Mouse (Mus musculus) embryonic facial prominence, embryonic 12.5 days (tissue): ENCODE measurements around the gene Iqck. TPM values are rescaled to one million over a fixed set of nuclear protein-coding genes. Genes with fewer than 3 reads are reported as not detected.

Experiments used
- ATAC-seq: fragments of 200-750 bp; cut with Nextera tagmentation; 2 replicates; pipeline ENCODE4 v1.8.0; 2017; ENCODE audit not compliant: insufficient number of reproducible peaks, insufficient read depth, low FRiP score, low TSS enrichment
- H3K27ac ChIP-seq: fragments of 300-500 bp; sonication (generic); 2 replicates; pipeline ENCODE4 v1.5.1; 2016; ENCODE audit warnings: mild to moderate bottlenecking
- H3K27me3 ChIP-seq: fragments of 300-500 bp; sonication (generic); 2 replicates; pipeline ENCODE4 v1.6.1; 2016; ENCODE audit warnings: mild to moderate bottlenecking, moderate library complexity
- H3K36me3 ChIP-seq: fragments of 300-500 bp; sonication (generic); 2 replicates; pipeline ENCODE4 v1.6.1; 2016; ENCODE audit warnings: mild to moderate bottlenecking
- H3K4me1 ChIP-seq: fragments of 300-500 bp; sonication (generic); 2 replicates; pipeline ENCODE4 v1.6.1; 2016
- H3K4me2 ChIP-seq: fragments of 300-500 bp; sonication (generic); replicated peaks from 2 replicates; pipeline ENCODE4 v1.6.1; 2016; ENCODE audit warnings: mild to moderate bottlenecking, moderate library complexity
- H3K4me3 ChIP-seq: fragments of 300-500 bp; sonication (generic); 2 replicates; pipeline ENCODE4 v1.5.1; 2016; ENCODE audit warnings: mild to moderate bottlenecking
- H3K9ac ChIP-seq: fragments of 300-500 bp; sonication (generic); 2 replicates; pipeline ENCODE4 v1.6.1; 2016; ENCODE audit warnings: mild to moderate bottlenecking, moderate library complexity
- H3K9me3 ChIP-seq: fragments of 300-500 bp; sonication (generic); 2 replicates; pipeline ENCODE4 v1.6.1; 2016; ENCODE audit warnings: mild to moderate bottlenecking, moderate library complexity
- WGBS: fragments of 180-500 bp; shearing (Covaris S2); methylation state at CpG from one replicate; pipeline ENCODE4 v1.1.7; 2016; 5-methylcytosine and 5-hydroxymethylcytosine counted together
- polyA plus RNA-seq: library from polyadenylated mRNA; unstranded; fragments of >200 nt; fragmentation: Nextera tagmentation; extraction: Ambion mirVana; gene quantifications from 2 replicates; pipeline ENCODE4 v1.2.1, GENCODE M21; 2016

The Iqck gene
- polyA plus RNA-seq, 1 experiment from 2014 or later: 3.5 TPM

- ATAC-seq: no peak
- no peaks in the 10 kb centered on the region for H3K4me1 ChIP-seq
- H3K4me2 ChIP-seq: no peak overlapping the region
- no peak overlapping the region for H3K9ac ChIP-seq
- 38% methylated on average over 5 of the region's 5 CpGs for WGBS
- H3K27ac ChIP-seq: no peak overlapping the region
- H3K9me3 ChIP-seq: no peaks in the 10 kb centered on the region
- H3K27me3 ChIP-seq: no peaks in the 10 kb centered on the region
- peaks cover 6% of the 10 kb centered on the region; the same call in 1 of the 2 replicates for H3K36me3 ChIP-seq
- H3K4me3 ChIP-seq: no peak overlapping the region
Observed at GRCm38 (mm10) chr7:118827975-118828416, 27.6 kb upstream of the Iqck start.

DNA sequence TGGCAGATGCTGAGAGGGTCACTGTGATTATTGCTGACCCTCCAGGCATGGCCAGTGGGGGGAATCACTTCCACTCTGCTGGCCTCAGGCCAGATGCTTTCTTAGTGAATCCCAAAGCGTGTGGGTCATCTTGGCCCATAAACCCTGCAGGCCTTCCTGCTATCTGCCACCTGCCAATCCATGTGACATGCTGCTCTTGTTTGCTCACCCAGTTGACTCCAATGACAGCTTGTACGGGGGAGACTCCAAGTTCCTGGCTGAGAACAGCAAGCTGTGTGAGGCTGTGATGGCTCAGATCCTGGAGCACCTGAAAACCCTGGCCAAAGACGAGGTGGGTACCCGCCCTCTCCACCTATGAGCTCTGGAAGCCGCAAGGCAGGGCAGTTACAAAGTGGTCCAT, 17.7 kb upstream of the Iqck start:
- Histone ChIP-seq H3K36me3 (peaks cover 72% of the 10 kb centered on the region), H3K4me1 (no peaks in the 10 kb centered on the region), H3K4me2 (no peak overlapping the region), H3K27me3 (no peaks in the 10 kb centered on the region), H3K9ac (no peak overlapping the region), H3K9me3 (0 out of 2 replicates have a peak, but pooled peaks cover 6% of the 10 kb centered on the region), H3K4me3 (no peak overlapping the region), H3K27ac (no peak overlapping the region)
- no peak for ATAC-seq
- 90% methylated on average over 5 of the region's 5 CpGs for WGBS

DNA sequence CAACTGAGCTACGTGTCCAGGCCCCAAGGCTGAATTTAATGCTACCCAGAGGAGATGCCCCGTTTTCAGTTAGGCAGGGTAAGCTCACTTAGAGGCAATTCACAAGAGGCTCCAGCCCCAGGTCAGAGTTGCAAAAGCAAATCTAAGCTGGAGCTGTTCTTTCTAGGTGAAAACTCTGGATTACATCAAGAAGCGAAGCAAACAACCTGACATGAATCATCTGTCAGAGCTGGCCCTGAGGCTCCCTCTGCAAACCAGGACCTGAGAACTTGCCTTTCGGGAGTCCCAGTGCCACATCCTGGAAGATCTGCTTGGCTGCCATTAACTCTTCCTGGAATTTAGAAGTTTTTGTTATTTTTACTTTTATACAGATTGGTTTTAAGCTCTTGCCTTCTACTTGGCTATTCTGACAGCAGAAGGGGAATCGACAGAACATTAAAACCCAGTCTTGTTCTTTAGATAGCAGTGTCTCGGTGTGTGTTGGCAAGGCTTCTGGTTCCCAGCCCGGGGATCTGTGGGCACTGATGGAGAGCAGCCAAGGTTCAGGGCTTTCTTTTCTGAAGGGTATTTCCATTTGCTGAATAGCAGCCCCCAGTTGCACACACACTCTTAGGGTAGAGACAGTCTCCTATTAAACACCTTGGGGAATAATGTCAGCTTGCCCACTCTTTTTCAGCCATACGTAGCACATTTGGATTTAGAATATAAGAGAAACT, 14.4 kb upstream of the Iqck start:
- 0 out of 2 replicates have a peak, but pooled peaks cover 6% of the 10 kb centered on the region for H3K9me3 ChIP-seq
- no peak overlapping the region for H3K4me2 ChIP-seq
- no peak for ATAC-seq
- H3K36me3 ChIP-seq: peaks cover 80% of the 10 kb centered on the region
- no peak overlapping the region for H3K27ac ChIP-seq
- no peaks in the 10 kb centered on the region for H3K27me3 ChIP-seq
- no peaks in the 10 kb centered on the region for H3K4me1 ChIP-seq
- H3K9ac ChIP-seq: no peak overlapping the region
- no peak overlapping the region for H3K4me3 ChIP-seq
- 76% methylated on average over 8 of the region's 8 CpGs for WGBS

GRCm38 (mm10) chr7:118841796-118842195, 13.8 kb upstream of the Iqck start:
- Histone ChIP-seq H3K9ac (no peak overlapping the region), H3K4me2 (no peak overlapping the region), H3K9me3 (0 out of 2 replicates have a peak, but pooled peaks cover 6% of the 10 kb centered on the region), H3K27ac (no peak overlapping the region), H3K27me3 (no peaks in the 10 kb centered on the region), H3K4me3 (no peak overlapping the region), H3K4me1 (no peaks in the 10 kb centered on the region), H3K36me3 (peaks cover 80% of the 10 kb centered on the region)
- 61% methylated on average over 1 of the region's 1 CpGs for WGBS
- ATAC-seq: no peak

DNA sequence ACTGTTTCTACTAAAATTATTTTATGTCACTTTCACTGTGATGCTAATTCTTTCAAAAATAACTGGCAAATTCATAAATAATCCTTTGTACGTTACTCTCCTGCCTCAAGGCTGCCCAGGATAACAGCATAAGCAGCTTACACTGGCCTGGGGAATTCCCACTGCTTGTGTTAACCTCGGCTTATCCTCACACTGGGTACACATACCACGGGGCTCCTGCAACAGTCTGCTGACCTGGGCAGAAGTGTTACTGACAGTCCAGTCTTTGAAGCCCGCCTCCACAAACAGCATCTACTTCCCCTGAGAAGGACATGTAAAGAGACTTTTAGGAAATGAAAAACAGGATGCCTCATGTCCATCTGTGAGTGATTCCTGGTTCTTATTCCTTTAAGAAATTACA, 12.6 kb upstream of the Iqck start:
- Histone ChIP-seq H3K27me3 (no peaks in the 10 kb centered on the region), H3K4me1 (no peaks in the 10 kb centered on the region), H3K36me3 (peaks cover 80% of the 10 kb centered on the region), H3K27ac (no peak overlapping the region), H3K9ac (no peak overlapping the region), H3K9me3 (0 out of 2 replicates have a peak, but pooled peaks cover 6% of the 10 kb centered on the region), H3K4me3 (no peak overlapping the region), H3K4me2 (no peak overlapping the region)
- WGBS: 73% methylated on average over 4 of the region's 4 CpGs
- ATAC-seq: no peak

DNA sequence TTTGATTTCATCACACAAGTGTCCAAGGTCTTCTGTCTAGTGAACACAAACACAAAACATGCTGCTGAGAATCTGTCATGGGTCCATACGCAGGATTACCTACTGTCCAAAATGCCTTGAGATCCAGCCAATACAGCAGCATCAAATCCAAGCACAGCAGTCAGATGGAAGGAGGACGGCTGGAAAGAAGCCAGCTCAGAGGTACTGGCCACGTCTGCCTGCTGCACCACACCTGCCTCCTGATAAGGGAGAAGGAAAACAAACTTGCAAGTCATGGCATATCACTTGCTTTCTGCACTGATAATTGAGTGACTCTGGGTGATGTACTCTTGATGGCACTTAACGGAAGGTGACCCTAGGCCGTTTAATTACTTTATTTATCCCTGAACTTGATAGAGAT, 10.4 kb upstream of the Iqck start:
- WGBS: 83% methylated on average over 5 of the region's 5 CpGs
- peaks cover 91% of the 10 kb centered on the region for H3K36me3 ChIP-seq

GRCm38 (mm10) chr7:118846329-118846728, 9.2 kb upstream of the Iqck start:
- H3K4me1 ChIP-seq: no peaks in the 10 kb centered on the region
- no peaks in the 10 kb centered on the region for H3K27me3 ChIP-seq
- H3K27ac ChIP-seq: no peak overlapping the region
- ATAC-seq: no peak
- no peaks in the 10 kb centered on the region for H3K9me3 ChIP-seq
- no peak overlapping the region for H3K4me2 ChIP-seq
- H3K4me3 ChIP-seq: no peak overlapping the region
- 94% methylated on average over 4 of the region's 4 CpGs for WGBS
- H3K9ac ChIP-seq: no peak overlapping the region
- peaks cover 96% of the 10 kb centered on the region for H3K36me3 ChIP-seq

More for the DNA sequence above, 10.4 kb upstream of the Iqck start:
- no peak for ATAC-seq
- Histone ChIP-seq H3K4me2 (no peak overlapping the region), H3K27ac (no peak overlapping the region), H3K9me3 (no peaks in the 10 kb centered on the region), H3K27me3 (no peaks in the 10 kb centered on the region), H3K4me1 (no peaks in the 10 kb centered on the region), H3K4me3 (no peak overlapping the region), H3K9ac (no peak overlapping the region)

GRCm38 (mm10) chr7:118848796-118849195, 6.8 kb upstream of the Iqck start:
- Histone ChIP-seq H3K9me3 (no peaks in the 10 kb centered on the region), H3K27me3 (no peaks in the 10 kb centered on the region), H3K36me3 (peaks cover 93% of the 10 kb centered on the region), H3K4me3 (no peak overlapping the region), H3K4me2 (no peak overlapping the region), H3K27ac (no peak overlapping the region), H3K4me1 (0 out of 2 replicates have a peak, but pooled peaks cover under 1% of the 10 kb centered on the region), H3K9ac (no peak overlapping the region)
- ATAC-seq: no peak
- WGBS: 77% methylated on average over 10 of the region's 10 CpGs

GRCm38 (mm10) chr7:118849543-118850250, 5.9 kb upstream of the Iqck start:
- no peak for ATAC-seq

DNA sequence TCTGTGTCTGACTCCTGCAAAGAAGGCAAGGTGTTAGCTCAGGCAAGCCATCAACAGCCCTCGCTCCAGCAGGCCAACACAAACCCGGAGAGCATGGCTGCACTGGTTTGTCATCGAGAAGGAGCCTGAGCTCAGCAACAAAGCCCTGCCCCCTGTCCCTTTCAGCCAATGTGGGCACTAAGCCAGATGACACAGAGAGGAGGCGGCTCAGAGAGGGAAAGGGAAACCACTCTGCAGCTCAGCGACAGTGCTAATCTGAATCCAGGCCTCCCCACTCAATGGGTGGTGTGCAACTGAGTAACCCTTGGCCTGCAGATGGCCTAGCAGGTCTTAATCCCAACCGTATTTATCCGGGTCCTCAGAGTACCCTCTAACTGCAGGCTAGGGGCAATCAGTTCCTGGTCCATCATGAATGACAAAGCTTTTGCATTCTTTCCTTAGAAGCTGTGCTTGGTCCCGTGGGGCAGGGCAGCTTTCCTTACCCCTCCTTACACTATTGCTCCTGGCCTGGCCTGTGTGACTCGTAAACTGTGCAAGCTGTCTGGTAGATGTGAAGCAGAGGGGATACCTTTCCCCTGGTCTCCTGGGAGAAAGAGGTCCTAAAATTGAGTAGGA, 4.8 kb upstream of the Iqck start:
- Histone ChIP-seq H3K27ac (no peak overlapping the region), H3K4me2 (no peak overlapping the region), H3K27me3 (no peaks in the 10 kb centered on the region), H3K4me3 (no peak overlapping the region), H3K36me3 (peaks cover 73% of the 10 kb centered on the region), H3K9me3 (no peaks in the 10 kb centered on the region), H3K9ac (no peak overlapping the region), H3K4me1 (peaks cover 9% of the 10 kb centered on the region; the same call in 1 of the 2 replicates)
- no peak for ATAC-seq
- 80% methylated on average over 9 of the region's 9 CpGs for WGBS

More at GRCm38 (mm10) chr7:118849543-118850250, 5.9 kb upstream of the Iqck start:
- H3K27ac ChIP-seq: no peak overlapping the region
- H3K4me1 ChIP-seq: peaks cover 7% of the 10 kb centered on the region; the same call in 1 of the 2 replicates
- 86% methylated on average over 5 of the region's 5 CpGs for WGBS
- H3K4me2 ChIP-seq: no peak overlapping the region
- no peaks in the 10 kb centered on the region for H3K27me3 ChIP-seq
- no peak overlapping the region for H3K9ac ChIP-seq
- H3K4me3 ChIP-seq: no peak overlapping the region
- peaks cover 84% of the 10 kb centered on the region for H3K36me3 ChIP-seq
- no peaks in the 10 kb centered on the region for H3K9me3 ChIP-seq

GRCm38 (mm10) chr7:118851571-118851970, 4.0 kb upstream of the Iqck start:
- peaks cover 12% of the 10 kb centered on the region; the same call in 1 of the 2 replicates for H3K4me1 ChIP-seq

More at GRCm38 (mm10) chr7:118851571-118851970, 4.0 kb upstream of the Iqck start:
- Histone ChIP-seq H3K9me3 (no peaks in the 10 kb centered on the region), H3K4me3 (no peak overlapping the region), H3K36me3 (peaks cover 65% of the 10 kb centered on the region), H3K27ac (no peak overlapping the region), H3K9ac (no peak overlapping the region), H3K27me3 (no peaks in the 10 kb centered on the region), H3K4me2 (no peak overlapping the region)
- 93% methylated on average over 7 of the region's 7 CpGs for WGBS
- ATAC-seq: no peak
